Mouse (Mus musculus): ENCODE data around the gene Dtd2.

The Dtd2 gene

DNA sequence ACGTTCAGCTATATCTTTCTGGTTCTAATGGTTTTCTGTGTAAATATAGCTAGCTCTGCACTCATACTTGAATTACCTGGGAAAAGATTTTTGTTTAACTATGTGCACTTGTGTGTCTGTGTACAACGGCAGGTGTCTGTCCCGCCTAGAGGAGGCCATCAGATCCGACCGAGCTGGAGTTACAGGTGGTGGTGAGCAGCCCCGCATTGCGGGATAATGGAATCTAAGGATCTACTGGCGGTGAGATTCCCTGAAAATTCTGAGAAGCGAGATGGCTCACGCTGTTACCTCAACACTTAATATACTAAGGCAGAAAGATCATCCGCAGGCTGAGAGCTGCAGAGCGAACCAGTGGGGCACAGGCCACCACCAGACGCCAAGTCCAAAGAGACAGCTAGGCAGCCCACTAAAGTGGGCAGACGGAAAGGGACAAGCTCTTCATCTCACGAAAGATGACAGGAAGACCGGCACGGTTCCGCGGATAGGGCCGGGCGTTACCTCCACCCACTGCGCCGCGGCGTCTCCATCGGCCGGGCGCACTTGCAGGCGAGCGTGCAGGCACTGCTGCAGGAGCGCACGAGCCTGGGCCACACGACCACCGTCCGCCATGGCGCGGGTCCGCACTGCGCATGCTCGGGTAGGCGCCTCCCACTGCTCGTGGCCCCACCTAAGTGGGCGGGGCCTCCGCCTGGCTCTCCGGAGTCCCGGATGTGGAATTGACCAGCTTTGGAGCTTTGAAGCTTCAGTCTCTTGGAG, at the start of gene Dtd2:
Dtd2 (minus strand) TSS at position 625 of the 756 bp plus-strand sequence.
- in situ Hi-C loops (cut with MseI, MboI), result no loop called here

DNA sequence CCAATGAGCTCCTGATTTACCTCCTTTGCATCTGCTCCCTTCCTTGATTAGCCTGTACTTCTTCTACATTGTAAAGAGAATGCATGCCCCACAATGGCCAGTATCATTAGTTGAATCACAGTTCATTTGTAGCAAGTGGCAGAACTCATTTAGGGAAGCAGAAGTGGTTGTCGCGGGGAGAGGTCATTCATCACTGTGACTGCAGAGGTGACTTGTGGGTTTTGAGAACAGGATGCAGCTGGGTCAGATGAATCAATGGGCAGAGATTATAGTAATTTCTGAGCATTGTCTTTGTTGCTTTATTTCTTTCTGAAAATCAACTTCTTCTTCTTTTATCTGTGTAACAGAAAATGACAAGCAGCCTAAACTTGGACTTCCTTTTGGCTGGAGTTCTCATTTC, 43.0 kb upstream of the Dtd2 start:
- in situ Hi-C loops (cut with MseI, MboI), result loop anchor here in 1 of 2 experiments (25.0 kb wide), 1 partner anchor 788 kb away; no protein-coding TSS in a partner anchor

DNA sequence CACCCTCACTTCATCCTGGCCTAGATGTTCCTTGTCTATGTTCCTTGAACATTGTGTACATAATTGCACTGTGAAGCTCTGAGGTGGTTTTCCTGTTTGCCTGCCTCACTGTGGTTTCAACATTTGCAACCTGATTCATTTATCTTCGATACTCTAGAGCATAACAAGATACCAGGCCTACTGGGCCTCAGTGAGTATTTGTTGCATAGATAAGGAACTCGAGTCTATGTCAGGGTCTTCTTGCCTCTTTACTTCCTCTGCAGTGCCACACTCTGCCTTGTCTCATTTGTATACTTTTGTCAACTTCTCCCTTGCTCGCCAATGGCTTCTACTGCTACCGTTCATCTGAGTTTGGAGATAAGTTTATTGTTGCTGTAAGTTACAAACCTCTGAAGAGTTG, 40.1 kb upstream of the Dtd2 start:
- in situ Hi-C loops (cut with MseI, MboI), result loop anchor here in 1 of 2 experiments (25.0 kb wide), 1 partner anchor 791 kb away; no protein-coding TSS in a partner anchor

DNA sequence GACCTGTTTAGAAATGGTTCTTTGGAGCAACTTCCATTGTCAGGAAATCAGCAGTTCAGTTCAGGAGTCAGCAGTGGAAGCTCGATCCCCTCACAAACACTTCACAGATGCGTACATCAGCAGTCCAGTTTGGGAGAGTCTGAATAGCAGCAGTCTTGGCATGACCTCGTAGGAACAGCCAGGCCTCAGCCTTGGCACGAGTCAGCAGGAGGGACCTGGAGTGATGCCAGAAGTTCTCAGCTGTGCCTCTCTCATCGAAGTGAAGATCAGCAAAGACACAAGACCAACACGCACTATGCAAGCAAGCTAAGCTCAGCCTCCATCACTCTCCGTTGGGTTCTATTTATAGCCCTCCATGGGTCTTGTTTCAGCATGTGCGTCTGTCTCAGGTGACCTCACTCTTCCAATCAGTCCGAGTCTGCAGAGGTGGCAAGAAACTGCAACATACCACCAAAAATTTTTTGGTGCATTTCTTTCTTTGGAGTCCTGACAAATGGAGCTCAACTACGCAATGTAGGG, 36.6 kb upstream of the Dtd2 start:
- in situ Hi-C loops (cut with MseI, MboI), result loop anchor here in 1 of 2 experiments (25.0 kb wide), 1 partner anchor 794 kb away; no protein-coding TSS in a partner anchor

DNA sequence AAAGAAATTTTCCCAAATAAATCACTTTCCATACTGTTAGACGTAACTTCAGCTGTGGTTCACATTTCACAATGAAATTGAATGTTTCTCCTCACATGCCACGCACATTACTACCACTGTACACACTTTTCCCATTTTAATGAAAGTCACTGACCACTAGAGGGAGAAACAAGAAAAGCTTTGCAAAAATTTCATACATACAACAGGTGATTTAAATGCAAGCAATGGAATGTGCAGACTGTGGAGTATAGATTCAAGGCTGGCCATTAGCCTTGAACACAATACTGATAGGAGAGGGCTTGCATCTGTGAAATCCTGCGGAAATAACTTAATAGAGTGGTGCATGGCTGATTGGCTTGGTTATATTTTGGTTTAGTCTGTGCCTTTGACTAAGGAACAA, 32.1 kb upstream of the Dtd2 start:
- in situ Hi-C loops (cut with MseI, MboI), result loop anchor here in 1 of 2 experiments (25.0 kb wide), 1 partner anchor 799 kb away; no protein-coding TSS in a partner anchor

DNA sequence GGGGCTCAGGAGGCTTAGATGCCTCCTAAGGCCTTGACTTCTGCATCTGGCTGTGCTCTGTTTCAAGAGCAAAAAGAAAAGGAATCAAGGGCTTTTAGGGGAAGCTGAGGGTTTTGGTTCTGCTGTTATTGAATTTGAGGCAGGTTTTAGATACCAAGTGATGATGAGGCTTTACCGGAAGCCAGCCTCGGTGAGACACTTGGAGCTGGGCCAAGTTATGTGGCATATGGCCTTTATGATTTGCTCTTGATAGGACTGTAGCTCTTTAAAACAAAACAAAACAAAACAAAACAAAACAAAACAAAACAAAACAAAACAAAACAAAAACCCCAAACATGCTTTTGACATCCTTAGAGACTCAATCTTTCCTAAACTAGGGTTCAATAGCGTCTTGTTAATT, 28.7 kb upstream of the Dtd2 start:
- in situ Hi-C loops (cut with MseI, MboI), result loop anchor here in 1 of 2 experiments (25.0 kb wide), 1 partner anchor 802 kb away; no protein-coding TSS in a partner anchor

DNA sequence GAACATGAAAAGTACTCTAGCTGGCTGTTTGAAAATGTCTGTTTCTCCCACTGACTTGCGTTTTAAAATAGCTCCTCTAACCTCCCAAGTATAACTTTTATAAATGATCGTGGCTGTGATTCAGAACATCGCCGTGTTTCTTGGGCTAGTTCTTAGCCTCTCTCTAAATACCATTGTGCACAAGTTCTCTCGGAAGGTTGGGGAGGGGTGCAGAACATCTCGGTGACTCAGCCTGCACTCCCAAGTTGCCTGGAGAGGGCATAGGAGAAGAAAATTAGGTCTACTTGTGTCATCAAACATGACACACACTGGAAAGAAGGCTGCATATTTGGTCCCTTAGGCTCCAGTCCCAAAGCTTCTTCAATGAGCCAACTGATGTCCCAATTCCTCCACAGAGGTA, 26.0 kb upstream of the Dtd2 start:
- in situ Hi-C loops (cut with MseI, MboI), result loop anchor here in 1 of 2 experiments (25.0 kb wide), 1 partner anchor 805 kb away; no protein-coding TSS in a partner anchor

DNA sequence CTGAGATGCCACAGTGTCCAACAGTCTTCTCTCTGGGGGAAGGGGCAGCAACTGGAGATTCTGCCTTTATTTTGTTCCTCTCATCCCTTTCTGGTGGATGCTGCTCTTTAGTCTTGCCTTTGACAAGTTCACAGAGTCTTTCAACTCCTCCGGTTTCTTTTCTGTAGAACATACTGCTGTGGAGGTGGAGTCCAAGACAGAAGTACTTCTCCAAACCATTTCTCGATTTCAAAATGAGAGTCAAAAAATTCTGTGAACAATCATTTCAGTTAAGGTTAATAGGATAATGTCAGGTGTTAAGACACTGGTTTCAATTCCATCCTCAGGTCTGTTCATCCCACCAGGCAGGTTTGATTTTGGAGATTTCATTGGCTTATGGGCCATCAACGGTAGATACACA, 21.7 kb upstream of the Dtd2 start, which contains the start of gene Gpr33:
Gpr33 (minus strand) TSS at position 101 of the 400 bp plus-strand sequence.
- in situ Hi-C loops (cut with MseI, MboI), result loop anchor here in 1 of 2 experiments (25.0 kb wide), 1 partner anchor 809 kb away; no protein-coding TSS in a partner anchor

DNA sequence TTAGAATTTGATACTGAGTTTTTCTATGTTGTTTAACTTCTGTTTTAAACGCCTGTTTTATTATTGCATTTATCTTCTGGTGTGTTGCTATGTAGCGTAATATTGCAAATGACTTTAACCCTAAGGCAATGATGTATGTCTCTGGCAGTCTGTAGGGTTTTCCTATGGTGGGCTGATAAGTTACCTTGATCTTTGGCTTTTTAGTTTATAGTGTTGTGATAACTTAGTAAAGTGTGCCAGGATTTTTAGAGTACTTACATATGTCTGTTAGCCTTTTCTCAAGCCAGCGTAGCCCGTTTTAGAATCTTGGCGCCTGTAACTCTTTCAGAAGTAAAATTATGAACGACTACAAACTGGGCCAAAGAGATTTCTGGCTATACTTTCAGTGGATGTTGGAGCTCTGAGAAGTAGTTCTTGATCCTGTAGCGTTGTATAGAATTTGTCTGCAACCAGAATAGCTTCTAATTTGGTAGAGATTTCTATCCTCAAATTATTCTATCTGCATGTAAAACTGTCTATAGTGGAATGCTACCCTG, 8.3 kb upstream of the Dtd2 start:
- in situ Hi-C loops (cut with MseI, MboI), result no loop called here

DNA sequence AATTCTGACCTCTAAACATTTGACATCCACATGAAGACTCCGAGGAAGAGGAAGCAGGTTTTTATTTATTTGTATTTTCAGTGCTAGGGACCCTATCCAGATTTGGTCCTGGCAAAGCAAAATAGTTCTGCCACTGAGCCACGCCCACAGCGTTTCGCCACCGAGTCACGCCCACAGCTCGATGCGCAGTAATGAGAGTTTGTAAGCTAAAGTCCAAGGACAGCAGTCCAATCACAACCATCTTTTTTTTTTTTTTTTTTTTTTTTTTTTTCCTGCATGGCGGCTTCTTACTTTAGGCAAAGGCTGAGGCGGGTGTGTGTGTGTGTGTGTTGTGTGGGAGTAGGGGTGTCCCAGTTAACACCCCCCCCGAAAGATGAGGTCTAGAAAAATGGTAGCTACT, 7.7 kb upstream of the Dtd2 start:
- in situ Hi-C loops (cut with MseI, MboI), result no loop called here

DNA sequence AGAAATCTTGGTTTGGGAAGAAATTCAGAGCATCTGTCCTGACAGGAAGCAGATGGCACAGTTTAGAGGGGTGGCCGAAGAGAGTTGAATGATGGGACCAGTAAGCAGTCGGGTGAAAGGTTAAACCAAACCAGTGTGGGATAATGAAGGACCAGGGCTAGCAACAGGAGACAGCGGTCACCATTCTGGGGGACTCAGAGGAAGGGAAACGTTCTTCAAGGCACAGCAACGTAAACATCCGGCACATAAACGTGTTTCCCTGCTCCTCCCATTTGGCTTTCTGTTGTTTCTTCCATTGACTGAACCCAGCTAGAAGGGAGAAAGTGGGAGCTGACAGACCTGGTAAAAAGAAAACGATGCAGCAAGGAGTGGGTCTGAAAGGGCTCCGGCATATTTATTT, 7.0 kb upstream of the Dtd2 start:
- in situ Hi-C loops (cut with MseI, MboI), result no loop called here

DNA sequence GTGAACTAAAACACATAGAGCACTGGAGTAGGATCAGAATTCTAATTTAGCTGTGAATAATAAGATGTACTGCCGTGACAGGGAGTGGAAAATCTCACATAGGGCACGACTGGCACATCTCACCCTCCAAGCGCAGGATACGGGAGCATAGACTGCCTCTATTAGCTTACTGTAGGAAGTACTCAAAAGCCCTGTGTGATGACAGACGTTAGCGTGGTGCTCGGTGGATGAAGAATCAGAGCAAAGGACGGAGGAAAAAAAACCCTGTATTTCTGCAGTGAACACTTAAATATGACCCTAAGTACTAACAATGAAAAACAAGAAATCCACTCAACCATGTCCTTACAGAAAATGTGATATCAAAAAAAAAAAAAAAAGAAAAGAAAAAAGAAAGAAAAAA, 5.9 kb upstream of the Dtd2 start:
- in situ Hi-C loops (cut with MseI, MboI), result no loop called here

DNA sequence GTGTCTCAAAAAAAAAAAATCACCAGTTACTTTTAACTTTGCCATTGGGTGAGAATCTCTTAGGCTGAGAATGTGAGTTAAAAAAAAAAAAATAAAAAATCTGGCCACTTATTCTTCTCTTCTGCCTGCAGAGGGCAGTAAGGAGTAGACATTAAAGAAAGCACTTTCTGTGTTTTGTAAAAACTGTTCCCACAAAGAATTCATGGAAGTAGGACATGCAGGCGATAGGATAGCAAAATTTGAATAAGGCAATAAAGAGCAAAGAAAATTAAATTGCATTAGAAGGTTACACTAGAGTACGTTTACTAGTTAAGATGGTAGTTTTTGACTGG, 4.3 kb upstream of the Dtd2 start:
- in situ Hi-C loops (cut with MseI, MboI), result no loop called here

DNA sequence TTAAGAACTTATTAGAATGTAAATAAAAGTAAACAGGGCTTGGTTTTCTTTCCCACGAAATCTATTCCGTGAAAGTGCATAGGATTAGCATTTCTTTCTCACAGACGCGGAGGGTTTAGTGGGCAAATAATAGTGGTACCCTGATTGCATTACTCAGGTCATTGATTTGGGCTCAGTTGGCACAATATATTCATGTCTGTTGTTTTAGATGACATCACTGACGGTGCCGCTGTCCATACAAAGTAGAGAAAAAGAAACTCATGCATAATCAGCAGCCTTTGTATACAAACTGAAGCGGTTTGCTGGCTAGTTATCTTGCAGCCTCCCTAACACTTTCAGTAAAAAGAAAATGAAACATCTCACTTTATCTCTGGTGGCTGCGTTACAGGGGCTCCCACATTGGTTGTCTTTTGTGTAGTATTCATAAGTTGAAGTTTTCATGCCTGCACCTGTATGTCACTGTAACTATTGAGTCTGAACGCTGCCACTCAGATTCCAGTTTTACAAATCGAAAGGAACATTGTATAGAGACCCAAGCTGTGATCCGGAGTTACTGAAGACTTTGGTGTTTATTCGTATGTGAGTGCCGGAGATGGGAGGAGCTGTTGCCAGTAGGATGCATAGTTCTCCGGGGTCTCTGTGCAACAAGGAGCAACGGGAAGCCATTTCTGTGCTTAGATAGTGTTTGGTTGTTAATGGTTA, 3.8 kb upstream of the Dtd2 start:
- in situ Hi-C loops (cut with MseI, MboI), result no loop called here

DNA sequence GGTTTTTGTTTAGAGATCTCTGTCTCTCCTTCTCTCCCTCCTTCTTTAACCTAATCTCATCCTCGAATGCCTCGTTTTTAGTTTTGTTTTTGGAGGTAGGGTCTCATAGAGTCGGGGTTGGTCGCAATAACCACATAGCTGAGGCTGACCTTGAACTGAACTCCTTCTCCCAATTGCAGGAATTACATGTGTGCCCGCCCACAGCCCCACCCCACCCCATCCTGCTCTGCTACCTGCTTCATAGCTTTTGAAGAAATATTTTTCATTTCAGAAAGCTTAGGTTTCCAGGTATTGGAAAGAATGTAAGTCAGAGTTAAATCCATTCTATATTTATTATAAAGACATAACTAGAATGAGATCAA, 313 bp upstream of the Dtd2 start:
- in situ Hi-C loops (cut with MseI, MboI), result no loop called here

DNA sequence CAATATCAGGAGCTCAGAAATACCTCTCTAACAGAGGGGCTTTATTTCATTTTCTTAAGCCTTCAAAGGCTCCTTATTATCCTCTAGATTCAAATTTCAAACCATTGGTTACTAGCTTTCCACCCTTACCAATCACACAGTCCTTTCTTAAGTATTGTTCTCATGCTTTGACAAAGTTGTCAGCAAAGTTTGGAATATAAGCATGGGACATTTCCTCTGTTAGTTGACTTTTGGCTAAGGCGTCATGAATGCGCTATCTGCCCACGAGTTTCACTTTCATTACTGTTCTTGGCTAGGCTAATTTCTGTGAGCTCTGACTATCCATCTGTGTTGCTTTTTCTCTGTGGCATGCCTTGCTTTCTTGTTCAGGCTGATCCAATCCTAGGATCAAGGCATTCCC, 3.6 kb downstream of the Dtd2 start:
- in situ Hi-C loops (cut with MseI, MboI), result no loop called here

DNA sequence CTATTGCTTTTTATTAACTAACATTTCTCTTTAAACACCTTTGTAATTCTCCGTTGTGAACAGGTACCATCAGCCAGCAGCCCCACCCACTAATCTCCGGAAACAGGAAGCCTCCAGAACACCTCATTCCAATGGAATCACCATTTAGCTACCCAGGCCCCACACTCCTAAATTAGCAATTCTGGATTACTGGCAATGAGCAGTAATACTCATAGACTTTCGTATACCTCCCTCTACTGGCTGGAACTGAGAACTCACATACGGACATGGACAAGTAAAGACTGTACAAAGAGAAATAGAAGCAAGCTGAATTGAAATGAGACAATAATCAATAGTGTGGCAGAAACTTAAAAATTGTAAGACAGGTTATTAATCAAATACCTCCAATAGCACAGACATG, 4.8 kb downstream of the Dtd2 start:
- in situ Hi-C loops (cut with MseI, MboI), result no loop called here

DNA sequence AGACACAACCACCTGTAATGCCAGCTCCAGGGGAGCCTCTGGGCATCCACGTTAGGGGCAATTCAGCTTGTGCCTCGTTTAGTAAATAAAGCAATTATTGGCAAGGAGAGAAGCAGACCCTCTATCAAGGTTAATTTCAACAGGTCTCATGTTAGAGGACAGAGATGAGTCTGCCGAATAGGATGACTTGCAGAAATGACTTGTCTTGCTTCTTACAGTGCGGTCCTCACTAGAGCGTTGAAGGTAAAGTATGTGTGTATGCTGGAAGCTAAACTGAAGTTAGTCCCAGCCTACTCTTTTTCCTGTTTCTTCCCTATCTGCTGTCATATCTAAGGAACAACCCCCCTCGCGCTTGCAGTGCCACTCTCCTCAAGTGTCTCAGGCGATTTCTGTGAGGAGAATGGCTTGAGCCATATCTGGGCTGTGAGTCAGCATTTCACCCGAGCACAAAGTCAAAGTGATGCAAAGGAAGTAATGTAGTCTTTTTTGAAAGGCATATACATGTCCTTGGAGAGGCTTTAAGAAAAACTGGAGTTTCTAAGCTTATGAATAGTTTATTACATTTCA, 7.9 kb downstream of the Dtd2 start:
- in situ Hi-C loops (cut with MseI, MboI), result no loop called here

DNA sequence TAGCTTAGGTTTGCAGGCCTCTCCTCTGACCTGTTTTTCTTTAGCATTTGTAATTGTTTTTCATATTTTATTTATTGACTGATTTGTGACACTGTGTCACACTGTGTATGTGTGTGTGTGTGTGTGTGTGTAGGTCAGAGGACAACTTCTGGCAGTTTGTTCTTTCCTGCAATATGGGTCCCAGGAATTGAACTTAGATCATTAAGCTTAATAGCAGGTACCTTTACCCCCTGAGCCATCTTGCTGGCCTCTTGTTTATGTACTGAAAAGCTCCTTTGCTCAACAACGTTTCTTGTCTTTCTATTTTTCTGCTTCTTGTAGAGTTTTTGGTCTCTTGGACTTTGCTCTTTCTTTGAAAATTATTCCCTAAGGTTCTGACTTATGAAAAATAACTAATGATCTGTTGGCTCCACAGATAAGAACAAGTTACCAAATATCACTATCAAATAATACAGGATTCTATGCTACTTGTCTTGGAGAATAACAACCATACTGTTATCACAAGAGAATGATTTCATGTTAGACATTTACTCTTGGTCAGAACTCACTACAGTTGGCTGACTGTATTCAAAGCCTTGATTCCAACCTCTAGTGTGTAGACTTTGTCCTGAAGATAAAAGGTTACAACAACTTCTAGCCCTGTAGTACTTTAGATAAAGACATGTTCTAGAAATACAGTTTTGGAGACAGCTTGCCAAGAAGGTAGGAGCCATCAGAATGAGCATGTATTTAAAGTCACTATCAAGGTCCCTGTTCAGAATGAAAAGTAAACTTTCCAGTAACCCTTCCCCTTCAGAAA, 10.4 kb downstream of the Dtd2 start:
- in situ Hi-C loops (cut with MseI, MboI), result no loop called here

DNA sequence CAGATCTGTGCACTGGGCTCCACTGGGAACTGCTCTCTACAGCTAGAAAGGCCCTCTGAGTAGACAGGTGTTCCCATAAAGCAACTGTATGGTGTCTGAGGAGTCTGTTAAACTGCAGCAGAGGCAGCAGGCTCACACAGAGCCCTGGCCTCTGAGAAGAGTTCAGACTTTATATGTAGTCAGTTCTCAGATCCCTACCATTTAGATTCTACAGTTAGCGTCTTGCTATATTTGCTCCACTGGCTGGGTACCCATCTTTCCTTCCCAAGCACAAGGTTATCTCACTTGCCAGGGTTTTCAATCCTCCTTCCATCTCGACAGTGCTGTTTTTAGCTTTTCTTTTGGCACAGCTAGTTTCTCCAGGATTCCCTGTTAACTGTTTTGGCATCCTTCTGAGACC, 15.7 kb downstream of the Dtd2 start:
- in situ Hi-C loops (cut with MseI, MboI), result no loop called here

DNA sequence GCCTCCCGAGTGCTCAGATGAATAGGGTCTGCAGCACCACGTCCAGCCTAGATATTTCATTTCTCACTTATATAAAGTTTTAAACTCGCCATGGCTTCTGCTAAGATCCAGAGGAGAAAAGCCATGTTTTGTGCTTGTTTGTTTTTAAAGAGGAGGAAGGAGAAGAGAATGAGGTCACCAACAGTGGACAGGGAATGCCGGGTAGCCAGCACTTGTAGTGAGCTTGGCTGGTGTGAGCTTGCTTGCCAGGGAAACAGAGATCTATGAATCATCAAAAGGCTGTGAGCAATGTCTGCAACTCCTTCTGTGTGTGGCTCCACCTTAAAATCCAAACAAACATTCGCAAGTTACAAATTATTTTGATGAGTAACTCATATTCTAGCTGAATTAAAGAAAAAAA, 17.8 kb downstream of the Dtd2 start:
- in situ Hi-C loops (cut with MseI, MboI), result no loop called here

All from mouse trophoblast stem cell (cell line).